Mouse (Mus musculus) bone marrow macrophage, adult 2 months (primary cell): ENCODE measurements around the gene Gata5.

Experiments used
- CTCF ChIP-seq: IDR thresholded peaks from 2 replicates; pipeline ENCODE4 v1.5.1; 2012; ENCODE audit warnings: low read depth, mild to moderate bottlenecking, low read length, moderate library complexity
- POLR2A ChIP-seq: IDR thresholded peaks from 2 replicates; pipeline ENCODE4 v1.6.1; 2012; ENCODE audit warnings: mild to moderate bottlenecking, low read depth, low read length, borderline replicate concordance

DNA sequence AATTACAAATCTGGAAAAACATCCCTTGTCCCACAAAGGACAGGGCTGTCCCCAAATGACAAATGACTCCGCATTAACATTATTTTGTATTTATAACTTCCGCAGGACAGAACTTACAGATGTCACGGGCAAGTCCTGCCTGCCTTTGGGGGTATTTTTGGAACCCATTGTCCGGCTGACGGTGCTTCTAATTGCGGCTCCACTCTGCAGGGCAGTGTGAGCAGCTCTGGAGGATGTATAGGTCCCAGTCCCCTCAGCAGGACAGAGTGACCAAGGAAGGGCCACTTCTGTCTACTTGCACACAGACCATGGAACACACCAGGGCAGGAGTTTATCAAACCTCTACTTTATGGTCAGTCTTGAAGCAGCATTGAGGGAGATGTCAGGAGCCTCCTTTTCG lies 16.9 kb downstream of the Gata5 start:
- no peak for TF ChIP-seq CTCF
- no peak for TF ChIP-seq POLR2A
